Mouse (Mus musculus) C2C12 (cell line): ENCODE results near the gene Fmnl3. TPM values are rescaled to one million over a fixed set of nuclear protein-coding genes. Genes with fewer than 3 reads are reported as not detected.

ENCODE experiments used
- H3K27me3 ChIP-seq: one replicate; pipeline ENCODE4 v1.6.1; 2011; ENCODE audit not compliant: control insufficient read depth, insufficient read depth, insufficient read length
- H3K36me3 ChIP-seq: one replicate; pipeline ENCODE4 v1.6.1; 2011; ENCODE audit not compliant: control insufficient read depth, insufficient read depth
- H3K4me3 ChIP-seq: one replicate; pipeline ENCODE4 v1.5.1; 2011; ENCODE audit warnings: mild to moderate bottlenecking, control low read depth; ENCODE audit not compliant: poor library complexity, insufficient read depth, severe bottlenecking
- H3K79me2 ChIP-seq: one replicate; pipeline ENCODE4 v1.6.1; 2011; ENCODE audit not compliant: control insufficient read depth, insufficient read depth
- H3K79me3 ChIP-seq: one replicate; pipeline ENCODE4 v1.6.1; 2011; ENCODE audit warnings: low read depth, control low read depth
- H3ac ChIP-seq: one replicate; pipeline ENCODE3; 2011; ENCODE audit warnings: low read depth; ENCODE audit not compliant: control insufficient read depth, insufficient read length
- CEBPB ChIP-seq: IDR thresholded peaks from one replicate; pipeline ENCODE4 v1.6.1; 2011; ENCODE audit warnings: low read depth, mild to moderate bottlenecking, control low read depth, moderate library complexity
- CTCF ChIP-seq: IDR thresholded peaks from one replicate; pipeline ENCODE4 v1.5.1; 2011; ENCODE audit not compliant: control insufficient read depth, insufficient read depth, insufficient read length
- FOSL1 ChIP-seq: IDR thresholded peaks from one replicate; pipeline ENCODE4 v1.8.0; 2011; ENCODE audit warnings: mild to moderate bottlenecking, low read length; ENCODE audit not compliant: poor library complexity, insufficient read depth, severe bottlenecking
- MAX ChIP-seq: IDR thresholded peaks from one replicate; pipeline ENCODE4 v1.6.1; 2011; ENCODE audit warnings: mild to moderate bottlenecking, control low read depth
- MYOD1 ChIP-seq: IDR thresholded peaks from one replicate; pipeline ENCODE4 v1.6.1; 2011; ENCODE audit warnings: low read depth; ENCODE audit not compliant: control insufficient read depth, insufficient read length
- MYOG ChIP-seq: IDR thresholded peaks from one replicate; pipeline ENCODE4 v1.6.1; 2011; ENCODE audit not compliant: control insufficient read depth, insufficient read length; ENCODE audit errors: extremely low read depth
- USF1 ChIP-seq: IDR thresholded peaks from one replicate; pipeline ENCODE4 v1.6.1; 2011; ENCODE audit warnings: low read depth, mild to moderate bottlenecking, control low read depth, moderate library complexity
- polyA plus RNA-seq: library from polyadenylated mRNA; unstranded; fragments of >200 nt; fragmentation: generic; extraction: Trizol; gene quantifications from one replicate; pipeline ENCODE4 v1.2.1, GENCODE M21; 2012; ENCODE audit warnings: missing spikeins

The Fmnl3 gene
- polyA plus RNA-seq, 1 experiment: 76.6 TPM

DNA sequence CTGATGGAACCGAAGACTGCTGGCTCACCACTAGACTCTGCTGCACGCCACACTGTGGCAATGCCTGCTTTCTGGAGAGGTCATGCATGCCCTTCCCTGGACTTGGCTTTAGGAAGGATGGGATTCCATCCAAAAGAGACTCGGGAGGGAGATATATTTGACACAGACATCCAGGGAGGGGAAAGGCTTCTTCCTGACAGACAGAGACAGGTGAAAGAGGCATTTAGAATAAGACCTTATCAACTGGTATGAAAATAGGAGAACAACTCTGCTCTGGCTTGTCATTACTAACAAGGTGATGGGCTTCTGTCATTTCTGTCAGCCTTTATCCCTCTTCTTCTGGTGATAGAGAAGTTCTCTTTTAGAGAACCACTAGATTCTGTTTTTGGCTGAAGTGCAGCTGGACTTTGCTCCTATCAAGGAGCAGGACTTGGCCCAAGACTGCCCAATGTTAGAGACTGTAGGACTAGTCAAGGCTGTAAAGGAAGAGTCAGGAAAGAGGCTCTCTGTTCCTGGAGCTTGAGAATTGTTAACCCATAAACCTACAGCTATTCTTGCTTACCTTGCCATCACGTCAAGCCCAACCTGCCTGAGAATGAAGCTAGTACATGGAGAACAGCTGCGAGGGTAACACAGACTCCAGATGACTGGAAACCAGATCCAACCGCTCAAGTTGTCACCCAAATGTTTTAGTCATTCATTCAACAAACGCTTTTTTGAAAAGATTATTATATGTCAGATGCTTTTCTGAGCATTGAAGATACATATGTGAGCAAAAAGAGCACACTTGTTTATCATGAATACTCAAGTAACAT is 1.5 kb upstream of the Fmnl3 start:
- no peak for TF ChIP-seq CEBPB
- no peak for TF ChIP-seq MAX
- TF ChIP-seq MYOD1: peak; percentile 29
- TF ChIP-seq FOSL1: no peak
- TF ChIP-seq CTCF: no peak
- no peak for TF ChIP-seq USF1
- TF ChIP-seq MYOG: no peak
- Histone ChIP-seq H3K27me3 (no peaks in the 10 kb centered on the region), H3ac (no peak overlapping the region), H3K4me3 (no peak overlapping the region), H3K36me3 (no peaks in the 10 kb centered on the region), H3K79me3 (peaks cover 27% of the 10 kb centered on the region), H3K79me2 (peaks cover 35% of the 10 kb centered on the region)

DNA sequence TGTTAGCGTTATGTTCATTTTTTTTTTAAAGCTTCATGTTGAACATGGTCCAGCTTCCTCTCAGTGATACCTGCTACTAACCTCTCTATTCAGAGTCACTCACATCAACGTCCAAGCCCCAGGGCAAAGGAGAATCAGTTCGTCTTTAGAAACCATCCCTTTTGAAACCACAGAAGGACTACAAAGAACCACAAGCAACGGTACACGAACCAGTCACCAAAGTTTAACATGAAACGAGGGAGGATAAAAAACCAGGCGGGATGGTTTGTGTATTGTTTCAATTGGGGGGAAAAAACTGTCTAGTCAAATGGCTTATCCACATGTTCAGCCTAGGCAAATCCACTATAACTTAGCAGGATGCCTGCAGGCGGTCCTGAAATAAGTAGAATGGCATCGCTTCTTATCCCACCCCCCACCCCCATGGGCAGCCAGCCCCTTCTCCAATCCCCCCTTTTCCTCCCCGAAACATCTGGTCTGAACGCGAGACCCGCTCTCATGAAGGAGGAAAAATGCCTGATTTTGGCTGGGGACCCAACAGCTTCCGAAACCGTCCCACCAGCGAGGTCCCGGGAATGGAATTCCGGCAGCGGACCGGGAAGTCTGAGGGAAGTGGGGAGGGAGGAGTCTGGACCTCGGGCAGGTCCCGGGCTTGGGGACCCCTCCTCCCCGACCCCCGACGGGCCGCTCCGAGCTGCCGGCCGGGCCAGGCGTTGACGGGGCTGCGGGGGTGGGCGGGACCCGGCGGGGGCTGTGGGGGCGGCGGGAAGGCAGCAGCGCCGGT is 701 bp downstream of the Fmnl3 start:
- H3K4me3 ChIP-seq: peak overlapping the region; percentile 69
- H3K27me3 ChIP-seq: no peaks in the 10 kb centered on the region
- no peak for TF ChIP-seq CTCF
- no peak for TF ChIP-seq MYOD1
- no peak for TF ChIP-seq CEBPB
- no peak for TF ChIP-seq USF1
- TF ChIP-seq MYOG: no peak
- TF ChIP-seq MAX: no peak
- TF ChIP-seq FOSL1: no peak
- H3K36me3 ChIP-seq: peaks cover 3% of the 10 kb centered on the region
- peaks cover 57% of the 10 kb centered on the region for H3K79me2 ChIP-seq
- H3K79me3 ChIP-seq: peaks cover 47% of the 10 kb centered on the region
- H3ac ChIP-seq: peak overlapping the region; percentile 96

DNA sequence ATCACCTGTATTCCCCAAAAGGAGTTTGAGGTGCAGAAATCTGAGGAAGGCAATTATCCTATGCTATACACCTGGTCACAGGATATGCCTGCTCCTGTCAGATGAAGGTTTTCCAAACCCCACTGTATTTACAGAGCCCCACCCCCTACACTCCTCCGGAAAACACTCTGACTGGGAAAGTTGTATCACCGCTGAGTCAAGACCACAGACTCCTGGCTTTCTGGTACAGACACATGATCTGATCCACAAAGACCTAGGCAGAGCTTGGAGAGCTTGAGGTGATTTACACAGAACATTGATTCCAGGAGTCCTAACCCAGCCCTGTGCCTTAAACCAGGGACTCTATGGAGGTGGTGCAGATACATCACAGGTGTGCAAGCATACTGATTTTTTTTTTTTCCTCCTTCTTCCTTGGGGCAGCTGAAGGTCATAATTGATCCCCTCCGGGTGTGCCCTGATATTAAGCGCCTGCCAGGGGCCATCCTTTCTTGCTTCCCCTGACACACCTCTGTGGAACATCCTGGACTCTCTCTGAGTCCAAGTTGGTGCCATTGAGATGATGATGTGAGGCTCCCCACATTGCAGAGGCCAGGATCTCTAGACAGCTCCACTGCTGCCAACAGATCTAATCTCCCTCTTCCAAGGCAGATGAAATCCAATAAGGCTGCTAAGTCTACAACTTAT is 1.6 kb downstream of the Fmnl3 start:
- Histone ChIP-seq H3K27me3 (no peaks in the 10 kb centered on the region), H3K79me3 (peaks cover 55% of the 10 kb centered on the region), H3K79me2 (peaks cover 65% of the 10 kb centered on the region), H3ac (peak overlapping the region; percentile 96), H3K36me3 (peaks cover 3% of the 10 kb centered on the region), H3K4me3 (peak overlapping the region; percentile 69)
- TF ChIP-seq MAX (peak; percentile 71), MYOG (no peak), CEBPB (peak; percentile 10), FOSL1 (peak; percentile 81), MYOD1 (no peak), USF1 (peak; percentile 68)

DNA sequence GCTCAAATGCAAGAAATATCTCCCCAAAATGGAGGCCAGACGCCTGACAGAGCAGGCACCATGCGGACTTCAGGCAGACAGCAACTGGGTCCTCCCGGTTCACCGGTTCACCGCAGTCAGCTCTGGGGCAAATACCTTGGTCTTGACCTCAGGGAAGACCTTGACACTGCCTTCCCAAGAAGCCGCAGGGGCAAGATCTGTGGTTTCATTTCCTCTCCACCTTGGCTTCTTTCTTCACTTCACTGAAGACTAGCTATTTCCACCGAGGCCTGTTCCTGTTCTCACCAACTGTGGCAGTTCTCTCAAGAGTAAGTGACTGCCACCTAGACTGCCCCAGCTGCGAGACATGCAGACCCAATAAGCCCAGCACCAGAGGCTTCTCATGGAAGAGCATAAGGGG is 5.4 kb downstream of the Fmnl3 start:
- Histone ChIP-seq H3K79me2 (peaks cover 100% of the 10 kb centered on the region), H3K79me3 (peaks cover 92% of the 10 kb centered on the region), H3ac (no peak overlapping the region), H3K27me3 (no peaks in the 10 kb centered on the region), H3K4me3 (no peak overlapping the region), H3K36me3 (peaks cover 7% of the 10 kb centered on the region)
- TF ChIP-seq USF1: no peak
- TF ChIP-seq FOSL1: no peak
- no peak for TF ChIP-seq MYOG
- TF ChIP-seq CEBPB: no peak
- no peak for TF ChIP-seq CTCF
- no peak for TF ChIP-seq MAX
- no peak for TF ChIP-seq MYOD1

DNA sequence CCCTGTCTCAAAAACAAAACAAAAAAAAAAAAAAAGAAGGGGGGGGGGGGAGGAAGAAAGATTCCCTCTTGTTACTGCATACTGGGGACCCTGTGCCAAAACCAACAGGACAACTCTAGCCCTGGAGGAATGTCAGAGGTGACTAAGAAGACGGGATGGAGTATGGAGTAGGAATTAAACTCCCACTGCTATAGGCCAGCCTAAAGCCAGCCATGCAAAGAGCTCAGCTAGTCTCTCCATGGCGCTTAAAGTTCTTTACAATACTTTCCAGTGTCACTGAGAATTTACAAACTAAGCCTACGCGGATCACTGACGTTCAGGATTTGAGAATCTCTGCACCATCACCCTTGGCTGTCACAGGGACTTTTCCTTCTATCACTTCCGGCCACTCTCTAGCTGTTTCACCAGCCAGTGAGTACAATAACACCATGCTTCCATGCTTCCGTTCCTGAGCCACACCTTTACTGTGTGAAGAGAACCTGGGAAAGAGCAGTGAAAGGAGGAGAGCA is 6.2 kb downstream of the Fmnl3 start:
- Histone ChIP-seq H3K4me3 (no peak overlapping the region), H3K36me3 (peaks cover 7% of the 10 kb centered on the region), H3K79me2 (peaks cover 100% of the 10 kb centered on the region), H3K27me3 (no peaks in the 10 kb centered on the region), H3K79me3 (peaks cover 92% of the 10 kb centered on the region), H3ac (no peak overlapping the region)
- TF ChIP-seq MAX (no peak), FOSL1 (no peak)
